Mouse (Mus musculus) kidney, postnatal 4 days (tissue): ENCODE results near the gene Prkaa2.

Experiments used
- DNase-seq, 2 experiments: peaks; one replicate each; pipeline ENCODE4 v3.0.0; 2021; ENCODE audit warnings: mixed read lengths in 2 of 2

Gene Prkaa2

DNA sequence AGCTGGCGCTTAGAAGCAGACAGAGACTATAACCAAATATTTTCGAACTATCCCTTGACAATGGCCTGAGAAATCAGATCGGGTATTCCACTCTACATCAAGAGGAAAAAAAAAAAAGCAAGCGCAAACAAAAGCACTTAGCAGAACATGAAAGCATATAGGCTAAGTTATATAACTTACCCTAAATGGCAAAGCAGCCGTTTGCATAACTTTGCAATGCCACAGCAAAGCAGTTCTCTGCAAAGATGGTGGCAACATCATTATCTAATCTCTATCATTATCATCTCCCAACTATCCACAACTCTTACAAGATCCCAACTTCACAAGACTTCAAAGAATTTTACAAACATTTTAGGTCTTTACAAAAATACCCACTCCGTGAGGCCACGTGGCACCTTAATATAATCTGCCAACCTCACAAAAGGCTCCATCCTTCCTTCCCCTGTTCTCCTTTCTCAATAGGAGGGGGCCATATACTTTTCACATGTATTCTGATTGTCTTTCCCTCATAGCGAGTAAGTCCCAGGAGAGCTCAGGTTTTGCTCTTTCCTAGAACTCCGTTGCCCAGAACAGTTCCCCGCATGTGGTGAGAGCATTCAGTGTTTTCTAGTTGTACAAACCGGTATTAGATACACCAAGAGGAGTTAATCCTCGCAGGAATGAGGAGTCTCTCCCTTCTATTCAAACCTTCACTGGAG is 1.6 kb downstream of the Prkaa2 start:
- DNase-seq = no peak

DNA sequence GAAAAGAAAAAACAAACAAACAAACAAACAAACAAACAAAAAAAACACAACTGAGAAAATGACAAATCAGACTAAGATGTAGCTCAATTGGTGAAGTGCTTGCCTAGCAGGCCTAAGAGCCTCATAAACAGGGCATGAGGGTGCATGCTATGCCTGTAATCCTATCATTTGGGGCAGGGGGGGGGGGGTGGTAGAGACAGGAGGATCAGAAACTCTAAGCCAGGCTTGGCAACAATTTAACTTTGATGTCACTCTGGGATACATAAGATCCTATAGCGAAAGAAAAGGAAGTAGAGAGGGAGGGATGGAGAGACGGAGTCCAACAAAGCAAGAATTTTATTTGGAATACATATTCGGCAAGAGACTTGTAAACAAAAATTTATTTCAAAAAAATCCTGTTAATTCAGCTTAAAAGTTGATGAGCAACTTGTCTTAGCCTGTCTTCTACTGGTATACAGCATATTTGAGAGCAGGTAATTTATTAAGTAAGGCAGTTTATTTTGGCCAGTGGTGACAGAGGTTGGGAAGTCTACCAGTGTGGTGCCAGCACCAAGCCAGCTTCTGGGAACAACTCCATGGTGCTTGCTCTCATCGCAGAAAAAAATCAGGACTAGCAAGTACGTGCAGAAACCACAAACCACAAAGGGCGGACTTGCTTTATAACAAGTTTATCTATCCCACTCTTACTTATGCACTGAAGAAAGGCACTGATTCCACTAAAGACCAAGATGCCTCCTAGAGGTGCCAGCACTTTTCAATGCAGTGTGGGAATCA is 5.4 kb downstream of the Prkaa2 start:
- no peak for DNase-seq

DNA sequence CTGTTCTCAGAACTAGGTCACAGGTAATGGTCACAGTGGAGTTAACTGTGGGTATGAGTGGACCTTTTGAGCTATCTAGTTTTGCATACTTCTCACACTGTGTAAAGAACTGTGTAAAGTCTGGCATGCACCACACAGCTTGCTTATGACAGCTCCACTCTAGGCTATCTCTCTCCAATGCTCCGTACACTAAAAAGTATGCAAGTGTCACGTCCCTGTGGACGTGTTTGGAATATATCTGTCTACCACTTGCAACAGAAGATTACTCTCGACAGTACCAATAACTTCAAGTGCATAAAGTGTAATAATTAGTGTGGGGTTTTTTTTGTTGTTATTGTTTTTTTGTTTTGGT is 8.4 kb downstream of the Prkaa2 start:
- no peak for DNase-seq

DNA sequence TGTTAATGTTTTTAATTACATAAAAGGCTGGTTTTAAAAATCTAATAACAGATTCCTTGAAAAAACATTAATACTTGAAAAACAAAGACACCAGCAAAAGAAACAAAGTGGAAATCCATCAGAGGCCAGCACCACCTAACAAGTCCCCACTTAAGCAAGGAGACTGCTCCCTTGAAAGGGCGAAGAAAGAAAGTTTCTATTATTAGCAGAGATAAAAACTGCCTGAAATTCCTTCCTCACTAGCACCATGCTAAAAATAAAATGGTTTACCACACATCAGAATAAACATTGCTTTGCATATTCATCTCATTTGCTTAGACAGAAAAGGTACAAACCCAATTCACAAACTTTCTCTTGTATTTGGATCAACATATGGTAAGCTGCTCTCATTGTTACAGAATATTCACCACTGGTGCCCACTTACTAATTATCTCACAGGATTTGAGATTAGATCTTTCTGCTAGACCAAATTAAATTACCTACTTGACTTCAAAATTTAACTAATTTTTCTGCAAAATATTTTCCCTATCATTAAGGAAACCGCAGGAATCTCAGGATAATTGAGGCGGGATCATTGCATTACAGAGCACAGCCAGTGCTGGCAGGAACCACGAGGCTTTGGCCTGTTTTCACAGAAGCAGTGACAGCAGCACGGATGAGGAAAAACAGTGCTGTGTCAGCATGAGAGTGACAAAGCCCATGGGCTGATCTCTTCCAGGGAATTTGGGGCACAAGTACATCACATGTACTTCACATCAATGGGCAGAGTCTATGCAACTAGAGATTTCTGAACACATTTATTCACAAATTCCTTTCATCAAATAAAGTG is 9.0 kb downstream of the Prkaa2 start:
- no peak for DNase-seq

DNA sequence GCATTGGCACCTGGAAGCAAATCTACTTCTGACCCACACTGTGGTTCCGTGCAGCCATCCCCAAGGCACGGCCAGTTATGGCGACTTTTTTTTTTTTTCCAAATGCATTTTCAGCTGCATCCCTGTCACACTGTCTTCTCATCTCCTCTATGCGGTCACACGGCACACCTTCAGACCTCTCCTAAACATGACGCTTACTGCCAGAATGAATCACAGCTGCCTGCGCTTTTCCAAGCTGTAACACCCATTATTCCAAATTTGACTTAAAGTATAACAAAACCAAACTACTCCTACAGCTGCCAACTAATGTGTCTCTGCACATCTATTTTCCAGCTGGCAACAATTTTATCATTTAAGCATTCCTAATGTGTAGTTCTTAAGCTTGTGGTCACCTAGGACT is 11.0 kb downstream of the Prkaa2 start:
- DNase-seq = no peak

DNA sequence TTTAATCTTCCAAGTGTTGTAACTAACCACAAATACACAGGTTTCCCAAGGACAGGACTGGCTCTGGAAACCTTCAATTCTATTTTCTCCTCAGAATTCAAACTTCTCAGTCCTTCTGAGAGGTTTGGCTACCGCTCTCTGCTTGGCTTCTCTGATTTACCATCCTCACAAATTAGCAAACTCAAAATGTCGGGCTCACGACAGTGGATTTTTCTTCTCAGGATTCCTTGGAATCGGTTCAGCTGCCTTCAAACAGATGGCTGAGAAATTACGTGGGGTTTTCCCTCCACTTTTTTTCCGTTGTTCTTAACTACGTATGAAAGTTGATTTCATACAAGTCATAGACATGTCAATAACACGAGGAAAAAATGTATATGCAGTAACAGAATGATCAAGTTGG is 11.5 kb downstream of the Prkaa2 start:
- no peak for DNase-seq

DNA sequence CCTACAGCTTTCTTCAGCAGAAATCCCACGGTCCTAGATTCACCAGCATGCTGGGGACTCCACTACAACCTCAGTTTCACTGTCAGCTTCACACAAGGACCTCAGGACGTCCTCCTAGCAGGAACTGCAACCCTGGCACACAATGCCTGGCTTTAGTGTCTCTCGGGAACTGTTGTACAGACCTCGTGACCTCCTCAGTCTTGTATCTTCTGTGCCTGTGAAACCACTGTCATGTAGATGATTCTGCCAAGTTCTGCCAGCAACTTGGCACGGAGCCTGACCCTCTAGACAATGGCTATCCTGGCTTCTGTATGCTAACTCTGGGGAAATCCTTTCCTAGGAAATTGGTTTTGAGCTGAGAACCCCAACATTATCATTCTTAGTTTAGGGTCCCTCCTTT is 14.4 kb downstream of the Prkaa2 start:
- DNase-seq = peak; percentile 11 to 26

DNA sequence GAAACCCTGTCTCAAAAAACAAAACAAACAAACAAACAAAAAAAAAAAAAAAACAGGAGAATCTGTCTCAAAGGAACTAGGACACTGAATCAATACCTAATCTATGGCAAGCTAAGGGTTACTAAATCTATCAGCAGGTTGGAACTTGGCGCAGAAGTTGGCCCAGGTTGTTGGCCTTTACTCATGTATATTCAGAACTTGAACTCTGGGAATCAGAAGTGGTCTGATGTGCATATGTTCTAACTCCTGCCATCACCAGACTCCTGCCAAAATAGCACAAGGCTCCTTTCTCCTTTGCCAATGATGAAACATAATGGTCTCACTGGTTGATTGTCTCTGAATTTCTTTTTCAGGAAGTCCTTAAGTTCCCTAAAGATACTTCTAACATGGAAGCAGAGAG is 15.7 kb downstream of the Prkaa2 start:
- no peak for DNase-seq

DNA sequence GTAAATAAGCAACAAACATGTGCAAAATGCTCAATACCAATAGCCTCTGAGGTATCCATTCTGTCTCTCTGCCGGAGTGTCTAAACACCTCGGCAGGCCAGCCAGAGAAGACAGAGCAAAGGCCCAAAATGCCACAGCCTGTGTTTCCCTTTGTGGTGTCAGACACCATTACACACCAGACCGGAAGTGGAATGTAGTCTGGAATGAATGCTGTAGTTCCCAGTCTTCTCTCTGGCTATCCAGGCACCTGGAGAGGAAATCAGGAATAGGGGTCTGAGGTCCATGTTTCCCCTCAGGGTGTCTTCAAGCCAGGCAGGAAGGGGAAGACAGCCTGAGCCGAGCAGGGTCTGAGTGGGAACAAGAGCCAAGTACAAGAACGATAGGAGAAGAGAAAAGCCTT is 19.3 kb downstream of the Prkaa2 start:
- DNase-seq = no peak

DNA sequence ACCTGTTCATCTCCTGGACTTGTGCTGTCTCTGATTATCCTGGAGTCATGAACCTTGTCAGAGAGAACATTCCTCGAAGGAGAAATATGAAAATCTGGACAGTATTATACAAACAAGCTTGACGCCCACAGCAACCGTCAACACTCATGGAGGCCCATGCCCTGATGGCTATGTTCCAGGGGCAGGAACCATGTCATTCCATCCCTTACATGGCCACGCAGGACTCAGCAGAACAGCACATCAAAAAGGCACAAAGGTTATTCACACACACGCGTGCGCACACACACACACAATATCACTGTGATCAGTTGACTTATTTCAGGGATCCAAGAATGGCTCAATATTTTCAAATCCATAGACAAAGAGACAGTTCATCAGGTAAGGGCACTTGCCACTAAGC is 20.3 kb downstream of the Prkaa2 start:
- DNase-seq = no peak

DNA sequence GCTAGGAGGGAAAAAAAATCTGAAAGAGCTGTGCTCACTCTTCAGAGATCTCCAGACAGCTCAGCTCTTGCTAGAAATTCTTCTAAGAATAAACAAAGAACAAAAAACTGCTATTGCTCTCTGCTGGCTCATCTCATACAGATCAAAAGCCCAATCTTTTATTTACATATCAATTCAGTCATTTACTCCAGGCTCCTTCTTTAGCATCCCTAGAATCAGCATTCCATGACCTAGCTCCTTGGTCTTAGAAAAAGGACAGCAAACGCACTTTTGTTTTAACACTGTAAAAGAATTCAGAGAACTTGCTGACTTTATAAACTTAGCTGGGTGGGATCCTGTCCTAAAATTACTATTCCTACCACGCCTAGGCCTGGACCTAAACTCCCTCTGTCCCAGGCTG is 21.0 kb downstream of the Prkaa2 start:
- DNase-seq = no peak

DNA sequence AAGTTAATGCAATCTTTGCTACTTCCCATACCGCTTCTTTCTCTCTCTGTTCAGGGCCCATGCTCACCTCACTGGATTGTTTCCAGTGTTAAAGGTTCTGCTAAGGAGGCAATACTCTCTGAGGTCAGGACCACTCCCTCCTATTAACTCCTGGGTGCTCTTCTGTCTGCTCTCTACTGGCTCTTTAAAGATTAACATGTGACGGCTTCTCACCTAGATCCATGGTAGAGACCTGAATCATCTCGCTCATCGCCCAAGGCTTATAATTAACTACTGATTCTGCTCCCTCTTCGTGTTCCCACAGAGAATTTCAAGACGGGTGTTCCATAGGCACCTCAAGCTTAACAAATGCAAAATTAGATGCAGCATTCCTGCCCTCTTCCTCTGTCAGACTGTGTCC is 33.5 kb downstream of the Prkaa2 start:
- no peak for DNase-seq

DNA sequence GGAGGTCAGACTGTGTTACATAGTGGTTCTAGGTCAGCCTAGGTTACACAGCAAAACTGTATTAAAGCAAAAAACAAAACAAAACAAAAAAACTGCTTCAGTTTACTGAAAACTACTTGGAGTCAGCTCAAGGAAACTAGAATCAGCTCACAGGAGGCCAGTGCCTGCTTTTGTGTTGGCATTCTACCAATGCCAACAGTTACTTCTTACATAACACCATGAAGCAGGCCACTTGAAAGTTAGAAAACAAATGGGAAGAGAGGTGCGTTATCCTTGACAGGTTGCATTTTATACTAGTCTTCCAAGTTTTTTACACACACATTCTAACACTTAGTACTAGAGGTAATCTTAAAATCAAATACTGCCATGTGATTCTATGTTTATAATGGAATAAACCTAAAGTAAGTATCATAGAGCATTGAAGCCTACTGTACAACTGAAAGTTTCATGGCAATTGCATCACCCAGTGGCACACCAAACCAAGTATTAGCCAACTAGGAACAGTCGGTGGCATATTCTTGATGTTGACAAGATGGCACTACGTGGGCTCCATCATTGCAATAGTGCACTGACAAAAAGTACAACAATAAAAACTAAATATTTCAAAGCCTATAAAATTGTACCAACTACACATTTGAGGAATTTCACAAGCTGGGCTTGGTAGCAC is 37.8 kb downstream of the Prkaa2 start:
- DNase-seq = no peak

DNA sequence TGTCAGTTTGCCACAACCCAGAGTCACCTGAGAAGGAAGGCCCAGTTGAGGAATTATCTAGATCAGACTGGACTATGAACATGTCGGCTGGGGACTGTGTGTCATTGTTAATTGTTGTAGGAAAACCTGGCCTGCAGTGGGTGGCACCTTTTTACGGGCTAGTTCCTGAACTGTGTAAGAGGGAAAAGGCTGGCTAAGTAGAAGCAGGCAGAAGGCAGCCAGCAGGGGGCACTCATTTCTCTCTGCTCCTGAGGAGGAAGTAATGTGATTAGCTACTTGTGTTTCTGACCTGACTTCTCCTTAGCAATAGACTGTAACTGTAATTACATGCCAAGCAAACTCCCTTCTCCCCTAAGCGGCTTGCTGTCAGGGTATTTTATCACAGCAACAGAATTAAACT is 38.7 kb downstream of the Prkaa2 start:
- peak; percentile 87 to 88 for DNase-seq

DNA sequence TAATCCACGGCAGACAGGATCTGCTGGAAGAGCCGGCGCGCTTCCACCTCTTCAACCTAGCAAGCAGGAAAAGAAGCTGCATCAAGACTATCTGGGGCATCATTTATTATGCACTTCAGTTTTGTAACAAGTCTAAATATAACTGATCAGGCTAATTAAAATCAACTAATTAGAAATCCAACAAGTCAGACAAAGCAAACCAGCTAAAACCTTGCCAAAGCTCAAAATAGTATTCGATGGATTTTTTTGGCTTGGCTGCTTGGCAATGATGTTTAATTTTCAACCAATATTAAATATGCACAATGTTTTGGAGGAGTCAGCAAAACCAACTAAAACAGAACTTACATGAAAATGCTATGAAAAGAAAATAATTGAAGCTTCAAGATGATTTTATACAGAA is 58.4 kb downstream of the Prkaa2 start:
- no peak for DNase-seq

DNA sequence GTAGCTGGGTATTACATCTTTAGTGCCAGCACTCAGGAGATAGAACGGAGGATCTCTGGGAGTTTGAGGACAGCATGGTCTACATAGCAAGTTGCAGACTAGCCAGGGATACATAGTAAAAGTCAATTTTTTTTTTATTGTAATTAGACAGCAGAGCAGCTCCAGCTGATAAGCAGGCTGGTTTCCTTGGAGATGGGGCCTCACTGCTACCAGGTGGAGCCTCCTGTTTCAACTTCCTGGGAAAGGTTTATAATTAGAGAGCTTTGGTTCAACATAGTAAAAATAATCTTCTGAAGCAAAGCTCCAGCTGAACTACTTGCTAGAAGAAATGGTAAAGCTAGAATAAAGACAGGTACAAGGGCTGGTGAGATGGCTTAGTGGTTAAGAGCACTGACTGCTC is 59.6 kb downstream of the Prkaa2 start:
- no peak for DNase-seq

DNA sequence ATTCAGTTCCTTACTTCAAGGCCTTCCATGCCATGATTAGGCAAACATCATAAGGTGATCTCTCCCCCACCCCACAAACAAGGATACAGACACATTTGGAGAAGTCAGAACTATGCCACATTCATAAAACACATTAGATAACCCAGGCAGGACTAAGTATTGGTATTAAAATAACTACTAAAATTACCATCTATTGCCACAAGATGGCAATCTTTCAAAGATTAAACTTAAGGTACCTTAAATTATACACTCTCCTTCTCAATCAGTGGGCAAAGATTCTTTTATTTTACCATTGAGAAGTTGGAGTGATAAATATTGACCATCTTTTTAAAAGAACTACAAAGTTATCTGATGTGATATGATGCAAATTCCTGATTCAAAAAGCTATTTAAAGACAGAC is 75.4 kb downstream of the Prkaa2 start:
- DNase-seq = no peak

DNA sequence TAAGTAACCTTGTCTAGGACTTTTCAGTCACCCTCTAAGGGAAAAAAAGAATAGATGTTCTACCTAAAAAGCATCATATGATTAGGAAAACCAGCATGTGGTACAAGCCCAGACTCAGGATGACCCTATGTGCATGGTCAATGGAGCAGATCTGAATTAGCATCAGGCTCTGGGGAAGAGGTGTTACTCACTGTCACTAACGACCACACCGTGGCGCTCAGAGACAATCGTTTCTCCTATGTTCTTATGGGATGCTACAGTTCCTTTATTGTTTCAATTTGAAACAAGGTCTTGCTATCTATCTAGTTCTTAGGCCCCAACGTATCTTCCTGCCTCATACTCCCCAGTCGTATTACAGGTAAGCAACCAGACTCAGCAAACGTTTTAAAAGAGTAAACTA is 76.5 kb downstream of the Prkaa2 start:
- DNase-seq = peak; percentile 18 to 30

DNA sequence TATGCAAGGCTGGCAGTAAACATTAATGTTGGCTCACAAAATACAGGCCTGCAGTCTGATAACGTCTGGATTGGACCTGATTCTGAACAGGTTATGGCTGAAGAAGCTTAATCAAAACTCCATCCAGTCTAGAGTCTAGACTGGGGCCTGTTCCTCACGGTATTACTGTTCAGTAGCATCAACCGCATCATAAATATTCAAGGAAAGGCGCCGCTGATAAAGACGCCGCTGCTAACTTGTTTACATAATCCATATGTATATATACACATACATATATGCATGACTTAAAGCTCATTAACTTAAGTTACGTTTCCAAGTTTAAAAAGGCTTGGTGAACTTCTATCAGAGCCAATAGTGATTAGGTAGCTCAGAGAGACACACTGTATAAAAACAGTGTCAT is 78.6 kb downstream of the Prkaa2 start:
- DNase-seq = no peak

DNA sequence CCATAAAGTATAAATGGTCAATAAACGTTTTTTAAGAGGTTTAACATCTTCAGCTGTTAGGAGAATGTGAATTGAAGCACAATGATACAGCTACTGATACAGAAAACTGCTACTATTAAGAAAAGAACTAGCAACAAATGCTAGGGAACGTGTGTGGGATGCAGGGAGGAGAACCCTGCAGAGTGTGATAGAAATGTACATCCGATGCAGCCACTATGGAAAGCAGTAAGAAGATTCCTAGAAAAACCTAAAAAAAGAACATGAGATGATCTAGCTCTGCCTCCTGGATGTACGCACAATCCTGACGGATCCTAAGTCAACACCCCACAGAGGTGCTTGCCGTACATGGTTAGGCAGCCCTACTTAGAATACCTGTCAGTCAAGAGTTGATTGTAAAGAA is 82.4 kb downstream of the Prkaa2 start:
- no peak for DNase-seq

DNA sequence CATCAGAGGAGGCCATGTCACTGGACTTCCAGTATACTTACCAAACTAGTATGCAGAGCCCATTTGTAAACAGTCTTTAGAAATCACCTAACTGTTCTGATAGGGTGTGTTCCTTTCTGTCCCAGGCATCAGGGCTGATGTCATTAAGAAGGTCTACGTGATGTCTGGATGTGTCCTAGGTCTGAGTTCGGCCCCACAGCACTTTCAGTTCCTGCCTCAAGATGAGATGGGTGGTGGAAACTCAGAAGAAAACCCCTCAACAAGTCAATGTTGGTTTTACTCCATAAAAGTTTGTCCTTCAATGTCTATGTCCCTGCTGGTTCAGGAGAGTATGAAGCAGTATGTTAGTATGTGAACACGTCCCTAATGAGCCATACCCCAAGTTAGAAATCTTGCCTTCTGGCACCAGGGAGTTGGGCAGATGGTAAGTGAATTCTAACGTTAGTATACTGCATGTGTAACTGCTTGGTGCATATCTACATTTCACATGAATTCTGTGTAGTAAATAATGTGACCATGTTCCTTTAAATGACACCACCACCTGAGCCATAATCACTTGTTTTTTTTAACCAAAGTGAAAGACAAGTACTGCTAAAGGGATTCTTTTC is 93.6 kb downstream of the Prkaa2 start:
- no peak for DNase-seq

DNA sequence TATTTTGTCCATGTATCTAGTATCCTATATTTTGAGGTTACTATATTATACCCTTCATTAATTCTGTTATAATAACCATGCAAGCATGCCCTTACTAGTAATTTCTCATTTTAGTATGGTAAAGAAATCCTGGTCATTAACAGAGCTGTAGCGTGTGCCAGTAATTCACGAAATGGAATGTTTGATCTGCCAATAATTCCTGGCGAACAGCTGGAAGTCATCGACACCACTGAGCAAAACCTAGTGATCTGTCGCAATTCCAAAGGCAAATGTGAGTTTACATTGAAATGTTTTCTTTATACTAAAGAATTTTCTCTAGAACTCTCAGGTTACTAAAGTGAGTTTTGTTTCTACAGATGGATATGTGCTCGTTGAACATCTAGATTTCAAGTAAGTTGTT is 94.2 kb downstream of the Prkaa2 start:
- DNase-seq = no peak

DNA sequence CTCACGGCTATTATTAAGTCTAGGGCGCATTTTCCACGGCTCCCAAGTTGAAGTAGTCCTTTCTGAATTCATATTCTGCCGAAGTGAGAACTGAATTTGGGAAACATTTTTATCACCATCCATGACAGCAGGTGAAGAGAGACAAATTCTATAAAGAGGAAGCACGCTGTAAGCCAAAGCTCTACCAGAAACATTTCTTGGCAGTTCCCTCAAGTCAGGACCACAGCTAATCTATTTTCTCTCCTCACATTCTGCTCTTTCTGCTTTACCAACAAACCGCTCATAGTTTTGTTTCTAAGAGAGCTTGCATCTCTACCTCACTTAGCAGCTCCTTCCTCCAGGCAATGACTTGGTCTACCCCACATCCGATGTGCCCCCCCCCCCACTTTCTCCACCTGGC is 96.0 kb downstream of the Prkaa2 start:
- DNase-seq = no peak
